Mouse (Mus musculus): ENCODE measurements around the gene Serpini1. TPM values are rescaled to one million over a fixed set of nuclear protein-coding genes. Genes with fewer than 3 reads are reported as not detected.

Serpini1 gene
- polyA plus RNA-seq (2014; fragmentation: Illumina TruSeq; extraction: RNeasy Lipid Tissue Mini Kit (QIAGEN cat#74804)) = 13.9 TPM

DNA sequence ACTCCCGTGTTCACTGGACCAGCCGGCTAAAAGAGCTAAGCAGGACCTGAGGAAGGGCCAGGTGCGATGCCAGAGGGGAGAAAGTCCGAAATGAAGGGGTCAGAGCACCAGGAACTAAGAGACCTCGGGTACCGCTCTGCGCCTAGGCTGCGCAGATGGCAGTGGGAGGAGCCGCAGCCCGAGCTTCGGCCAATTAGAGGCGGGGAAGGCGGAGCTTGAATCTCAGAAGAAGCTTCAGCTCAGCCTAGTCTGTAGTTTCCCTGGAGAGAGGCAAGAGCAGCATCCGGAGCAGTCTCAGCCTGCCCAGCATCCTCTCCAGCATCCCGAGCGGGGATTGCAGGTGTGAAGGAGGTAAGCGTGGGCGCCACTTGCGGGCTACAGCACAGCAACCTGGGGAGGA lies at the start of gene Serpini1:
Gene Serpini1 (plus strand): TSS at position 256 of the 400 bp plus-strand sequence.

DNA sequence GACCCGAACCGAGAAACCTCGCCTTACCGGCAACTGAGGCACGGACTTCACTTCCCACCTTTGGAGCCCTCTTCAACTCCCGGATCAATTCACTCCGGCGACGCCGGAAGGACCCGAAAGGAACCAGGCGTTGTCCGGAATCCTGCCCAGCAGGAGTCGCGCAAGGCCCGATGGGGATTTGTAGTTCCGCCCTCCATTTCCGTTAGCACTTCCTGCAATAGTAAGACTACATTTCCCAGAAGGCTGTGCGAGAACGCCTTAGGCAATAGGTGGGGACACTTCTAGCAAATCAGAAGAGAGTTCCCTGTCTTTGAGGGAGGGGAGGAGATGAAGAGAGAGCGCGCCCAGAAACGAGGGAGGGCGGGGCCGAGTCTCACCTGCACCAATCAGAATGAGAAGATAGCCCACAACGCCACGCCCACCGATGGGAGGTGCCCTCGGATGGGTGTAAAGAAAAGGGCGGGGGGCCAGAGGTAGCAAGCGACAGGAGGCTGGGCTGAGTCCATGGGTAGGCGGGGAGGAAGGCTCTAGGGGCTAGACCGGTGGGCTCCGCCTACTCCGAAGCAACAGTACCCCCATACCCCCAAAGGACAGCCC lies 554 bp upstream of the Serpini1 start, which contains the start of gene Pdcd10:
Gene Pdcd10 (minus strand): TSS at position 162 of the 597 bp plus-strand sequence.

Other genes with a start within 250 kb of the Serpini1 start
- gene Wdr49, start 75.4 kb upstream of the Serpini1 start, polyA plus RNA-seq (2014; fragmentation: Illumina TruSeq; extraction: RNeasy Lipid Tissue Mini Kit (QIAGEN cat#74804)) = 1.3 TPM
- gene Pdcd10, start 691 bp upstream of the Serpini1 start, polyA plus RNA-seq (2014; fragmentation: Illumina TruSeq; extraction: RNeasy Lipid Tissue Mini Kit (QIAGEN cat#74804)) = 219 TPM
- not detected for gene Gm29133, start 190.7 kb downstream of the Serpini1 start, polyA plus RNA-seq (2014; fragmentation: Illumina TruSeq; extraction: RNeasy Lipid Tissue Mini Kit (QIAGEN cat#74804))